Mouse (Mus musculus): ENCODE measurements around the gene Eif2ak4. TPM values are rescaled to one million over a fixed set of nuclear protein-coding genes. Genes with fewer than 3 reads are reported as not detected.

The Eif2ak4 gene
- polyA plus RNA-seq, 1 experiment from 2014 or later, result 11.2 TPM

GRCm38 (mm10) chr2:118445696-118446674 is 57.6 kb downstream of the Eif2ak4 start:
- H3K27me3 ChIP-seq, result no peaks in the 10 kb centered on the region
- H3K4me3 ChIP-seq, result no peak overlapping the region
- H3K9me3 ChIP-seq, result no peaks in the 10 kb centered on the region
- H3K4me2 ChIP-seq, result no peak overlapping the region
- 52% methylated on average over 13 of the region's 13 CpGs for WGBS
- H3K27ac ChIP-seq, result no peak overlapping the region
- ATAC-seq (ENCODE audit: insufficient number of reproducible peaks, insufficient read depth, low FRiP score, low TSS enrichment, low read depth), result no peak
- H3K9ac ChIP-seq, result no peak overlapping the region
- H3K36me3 ChIP-seq, result peaks cover 38% of the 10 kb centered on the region
- peaks cover 9% of the 10 kb centered on the region; the same call in 1 of the 2 replicates for H3K4me1 ChIP-seq

DNA sequence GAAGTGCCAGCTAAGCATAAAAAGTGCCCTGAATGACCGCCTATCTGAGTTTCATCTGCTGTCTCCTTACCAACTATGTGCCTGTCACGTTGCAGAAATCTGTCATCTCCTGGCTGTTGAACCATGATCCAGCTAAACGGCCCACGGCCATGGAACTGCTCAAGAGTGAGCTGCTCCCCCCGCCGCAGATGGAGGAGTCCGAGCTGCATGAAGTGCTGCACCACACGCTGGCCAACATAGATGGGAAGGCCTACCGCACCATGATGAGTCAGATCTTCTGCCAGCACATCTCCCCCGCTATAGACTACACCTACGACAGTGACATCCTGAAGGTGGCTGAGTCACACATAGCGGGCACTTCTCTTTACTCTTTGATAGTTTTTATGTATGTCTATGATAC is 59.8 kb downstream of the Eif2ak4 start:
- ATAC-seq (ENCODE audit: insufficient number of reproducible peaks, insufficient read depth, low FRiP score, low TSS enrichment, low read depth), result no peak
- no peak overlapping the region for H3K4me2 ChIP-seq
- no peak overlapping the region for H3K27ac ChIP-seq
- H3K4me1 ChIP-seq, result peaks cover 9% of the 10 kb centered on the region; the same call in 1 of the 2 replicates
- no peak overlapping the region for H3K9ac ChIP-seq
- H3K27me3 ChIP-seq, result no peaks in the 10 kb centered on the region
- WGBS, result 79% methylated on average over 12 of the region's 12 CpGs
- H3K4me3 ChIP-seq, result no peak overlapping the region
- peaks cover 42% of the 10 kb centered on the region for H3K36me3 ChIP-seq
- H3K9me3 ChIP-seq, result no peaks in the 10 kb centered on the region

- H3K27me3 ChIP-seq, result no peaks in the 10 kb centered on the region
- H3K4me3 ChIP-seq, result no peak overlapping the region
- peaks cover 40% of the 10 kb centered on the region for H3K36me3 ChIP-seq
- no peak overlapping the region for H3K9ac ChIP-seq
- ATAC-seq (ENCODE audit: insufficient number of reproducible peaks, insufficient read depth, low FRiP score, low TSS enrichment, low read depth), result no peak
- H3K9me3 ChIP-seq, result no peaks in the 10 kb centered on the region
- 93% methylated on average over 6 of the region's 6 CpGs for WGBS
- H3K4me1 ChIP-seq, result peaks cover 1% of the 10 kb centered on the region; the same call in 1 of the 2 replicates
- no peak overlapping the region for H3K4me2 ChIP-seq
- no peak overlapping the region for H3K27ac ChIP-seq
These were observed 62.6 kb downstream of the Eif2ak4 start for GRCm38 (mm10) chr2:118451056-118451455.

GRCm38 (mm10) chr2:118457029-118457428 is 68.6 kb downstream of the Eif2ak4 start:
- Histone ChIP-seq H3K9ac (no peak overlapping the region), H3K4me1 (peaks cover 12% of the 10 kb centered on the region), H3K36me3 (peaks cover 40% of the 10 kb centered on the region), H3K9me3 (no peaks in the 10 kb centered on the region), H3K4me3 (no peak overlapping the region), H3K27me3 (no peaks in the 10 kb centered on the region), H3K27ac (no peak overlapping the region), H3K4me2 (no peak overlapping the region)
- no peak for ATAC-seq (ENCODE audit: insufficient number of reproducible peaks, insufficient read depth, low FRiP score, low TSS enrichment, low read depth)
- 82% methylated on average over 3 of the region's 3 CpGs for WGBS

DNA sequence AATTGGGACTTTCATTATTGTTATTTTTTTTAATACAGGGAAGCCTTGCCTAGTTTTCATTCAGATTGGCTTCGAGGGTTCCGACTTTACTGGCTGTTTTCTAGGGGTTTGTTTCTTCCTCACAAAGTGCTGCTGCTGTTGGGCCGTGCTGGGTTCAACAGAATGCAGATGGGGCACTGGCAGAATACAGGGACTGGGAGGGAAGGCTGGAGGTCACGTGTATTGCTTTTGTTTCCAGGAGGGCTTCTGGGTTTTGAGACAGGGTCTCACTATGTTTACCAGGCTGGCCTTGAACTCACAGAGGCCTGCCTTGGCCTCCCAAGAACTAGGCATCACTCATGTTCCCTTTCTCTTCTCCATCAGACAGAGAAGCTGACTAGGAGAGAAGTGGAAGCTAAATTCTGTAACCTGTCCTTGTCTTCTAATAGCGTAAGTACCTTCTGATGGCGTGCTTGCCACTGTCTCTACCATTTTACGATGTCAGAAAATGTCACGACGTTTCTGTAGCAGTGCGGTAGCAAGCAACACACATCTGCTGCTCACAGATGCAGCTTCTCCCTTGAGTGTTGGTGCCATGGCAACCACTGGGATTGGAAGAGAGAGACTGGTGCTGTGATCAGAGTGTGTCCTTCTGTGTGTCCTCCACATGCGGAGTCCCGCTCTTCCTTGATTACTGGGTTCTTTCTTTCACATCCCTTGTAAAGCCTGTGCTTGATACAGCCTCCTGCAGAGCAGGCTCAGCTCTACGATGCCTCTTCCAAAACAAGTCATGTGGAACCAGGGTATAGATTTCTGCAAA is 69.2 kb downstream of the Eif2ak4 start:
- no peak overlapping the region for H3K9ac ChIP-seq
- no peak overlapping the region for H3K4me3 ChIP-seq
- no peak for ATAC-seq (ENCODE audit: insufficient number of reproducible peaks, insufficient read depth, low FRiP score, low TSS enrichment, low read depth)
- H3K27me3 ChIP-seq, result no peaks in the 10 kb centered on the region
- H3K4me2 ChIP-seq, result no peak overlapping the region
- H3K4me1 ChIP-seq, result peaks cover 17% of the 10 kb centered on the region
- no peaks in the 10 kb centered on the region for H3K9me3 ChIP-seq
- no peak overlapping the region for H3K27ac ChIP-seq
- 80% methylated on average over 13 of the region's 13 CpGs for WGBS
- peaks cover 43% of the 10 kb centered on the region for H3K36me3 ChIP-seq

DNA sequence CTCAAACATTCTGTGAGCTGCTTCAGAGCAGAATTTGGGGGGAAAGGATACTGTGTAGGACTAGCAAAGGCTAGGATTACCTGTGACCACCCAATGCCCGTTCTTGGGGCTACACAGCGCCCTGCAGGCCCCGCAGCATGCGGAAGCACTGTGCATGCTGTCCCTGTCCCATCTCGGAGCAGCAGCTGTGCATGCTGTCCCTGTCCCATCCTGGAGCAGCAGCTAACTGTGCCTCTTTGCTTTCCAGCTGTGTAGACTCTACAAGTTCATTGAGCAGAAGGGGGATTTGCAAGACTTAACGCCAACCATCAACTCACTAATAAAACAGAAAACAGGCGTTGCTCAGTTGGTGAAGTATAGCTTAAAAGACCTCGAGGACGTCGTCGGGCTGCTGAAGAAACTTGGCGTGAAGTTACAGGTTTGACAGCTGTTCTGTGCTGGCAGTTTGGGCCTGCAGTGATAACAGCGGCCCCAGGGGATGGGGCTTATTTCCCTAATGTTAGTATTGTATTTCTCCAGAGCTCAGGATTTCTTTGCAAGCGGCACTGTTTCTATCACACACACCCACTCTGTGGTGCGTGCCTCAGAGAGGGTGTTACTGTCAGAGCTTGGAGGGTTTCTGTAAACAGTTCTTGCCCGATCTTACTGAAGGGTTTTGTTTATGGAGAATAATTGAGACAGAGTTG is 73.2 kb downstream of the Eif2ak4 start:
- Histone ChIP-seq H3K27ac (no peak overlapping the region), H3K9me3 (no peaks in the 10 kb centered on the region), H3K9ac (no peak overlapping the region), H3K4me2 (no peak overlapping the region), H3K4me1 (peaks cover 33% of the 10 kb centered on the region), H3K4me3 (no peak overlapping the region), H3K27me3 (no peaks in the 10 kb centered on the region), H3K36me3 (peaks cover 54% of the 10 kb centered on the region)
- 51% methylated on average over 16 of the region's 16 CpGs for WGBS
- ATAC-seq (ENCODE audit: insufficient number of reproducible peaks, insufficient read depth, low FRiP score, low TSS enrichment, low read depth), result no peak

DNA sequence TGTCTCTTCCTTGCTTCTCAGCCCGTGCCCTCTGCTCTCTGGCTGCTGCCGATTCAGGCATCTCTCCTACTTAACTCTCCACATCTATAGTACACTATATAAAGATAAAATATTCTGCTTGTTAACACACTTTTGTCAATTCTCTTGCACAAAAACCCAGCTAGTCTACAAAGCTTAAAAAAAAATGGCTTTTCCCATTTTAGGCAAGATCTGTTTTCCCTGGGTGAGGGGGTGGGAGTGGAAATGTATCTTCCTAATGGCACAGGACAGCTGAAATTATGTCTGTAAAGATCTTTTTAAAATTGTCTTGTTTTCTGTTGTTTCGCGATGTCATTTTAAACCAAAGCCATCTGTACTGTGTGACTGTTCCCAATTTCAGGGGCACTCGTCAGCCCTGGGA is 75.1 kb downstream of the Eif2ak4 start:
- H3K27ac ChIP-seq, result no peak overlapping the region
- no peak overlapping the region for H3K4me2 ChIP-seq
- H3K9me3 ChIP-seq, result no peaks in the 10 kb centered on the region
- no peaks in the 10 kb centered on the region for H3K27me3 ChIP-seq
- H3K4me3 ChIP-seq, result no peak overlapping the region
- H3K4me1 ChIP-seq, result peaks cover 33% of the 10 kb centered on the region
- 49% methylated on average over 5 of the region's 5 CpGs for WGBS
- no peak for ATAC-seq (ENCODE audit: insufficient number of reproducible peaks, insufficient read depth, low FRiP score, low TSS enrichment, low read depth)
- peaks cover 61% of the 10 kb centered on the region for H3K36me3 ChIP-seq
- no peak overlapping the region for H3K9ac ChIP-seq

DNA sequence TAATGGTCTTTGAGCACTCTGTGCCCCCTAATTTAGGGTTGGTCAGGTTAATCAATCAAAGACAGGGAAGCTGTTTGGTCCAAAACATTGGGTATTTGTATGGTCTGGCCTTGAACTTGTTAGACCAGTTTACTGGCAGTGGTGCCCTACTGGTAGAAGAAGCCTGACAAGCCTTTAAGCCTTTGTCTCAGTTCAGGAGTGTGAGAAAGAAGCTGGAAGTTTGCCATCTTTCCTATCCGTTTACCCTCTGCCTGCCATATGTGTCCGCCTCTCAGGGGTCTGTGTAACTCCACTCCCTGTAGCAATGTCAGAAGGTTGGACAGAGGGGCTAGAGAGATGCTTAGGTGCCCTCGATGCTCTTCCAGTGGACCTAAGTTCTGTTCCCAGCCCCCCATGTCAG is 76.0 kb downstream of the Eif2ak4 start:
- no peak overlapping the region for H3K4me3 ChIP-seq
- H3K4me2 ChIP-seq, result no peak overlapping the region
- peaks cover 33% of the 10 kb centered on the region for H3K4me1 ChIP-seq
- peaks cover 62% of the 10 kb centered on the region for H3K36me3 ChIP-seq
- no peak overlapping the region for H3K27ac ChIP-seq
- H3K9ac ChIP-seq, result no peak overlapping the region
- no peaks in the 10 kb centered on the region for H3K9me3 ChIP-seq
- ATAC-seq (ENCODE audit: insufficient number of reproducible peaks, insufficient read depth, low FRiP score, low TSS enrichment, low read depth), result no peak
- H3K27me3 ChIP-seq, result no peaks in the 10 kb centered on the region
- WGBS, result 69% methylated on average over 3 of the region's 3 CpGs

GRCm38 (mm10) chr2:118465894-118466293 is 77.5 kb downstream of the Eif2ak4 start:
- Histone ChIP-seq H3K27ac (no peak overlapping the region), H3K9ac (no peak overlapping the region), H3K36me3 (peaks cover 63% of the 10 kb centered on the region), H3K4me2 (no peak overlapping the region), H3K27me3 (no peaks in the 10 kb centered on the region), H3K4me3 (no peak overlapping the region), H3K4me1 (peaks cover 33% of the 10 kb centered on the region), H3K9me3 (no peaks in the 10 kb centered on the region)
- no peak for ATAC-seq (ENCODE audit: insufficient number of reproducible peaks, insufficient read depth, low FRiP score, low TSS enrichment, low read depth)
- 73% methylated on average over 2 of the region's 2 CpGs for WGBS

GRCm38 (mm10) chr2:118466601-118467000 is 78.2 kb downstream of the Eif2ak4 start:
- Histone ChIP-seq H3K27ac (no peak overlapping the region), H3K27me3 (no peaks in the 10 kb centered on the region), H3K4me1 (peaks cover 26% of the 10 kb centered on the region), H3K4me2 (no peak overlapping the region), H3K9me3 (no peaks in the 10 kb centered on the region), H3K4me3 (no peak overlapping the region), H3K36me3 (peaks cover 70% of the 10 kb centered on the region), H3K9ac (no peak overlapping the region)
- 50% methylated on average over 1 of the region's 1 CpGs for WGBS
- ATAC-seq (ENCODE audit: insufficient number of reproducible peaks, insufficient read depth, low FRiP score, low TSS enrichment, low read depth), result no peak

- no peak overlapping the region for H3K4me3 ChIP-seq
- H3K36me3 ChIP-seq, result peaks cover 74% of the 10 kb centered on the region
- no peak overlapping the region for H3K4me2 ChIP-seq
- no peak for ATAC-seq (ENCODE audit: insufficient number of reproducible peaks, insufficient read depth, low FRiP score, low TSS enrichment, low read depth)
- H3K4me1 ChIP-seq, result peaks cover 9% of the 10 kb centered on the region
- H3K9me3 ChIP-seq, result no peaks in the 10 kb centered on the region
- H3K27ac ChIP-seq, result no peak overlapping the region
- no peak overlapping the region for H3K9ac ChIP-seq
- no peaks in the 10 kb centered on the region for H3K27me3 ChIP-seq
These were observed 79.9 kb downstream of the Eif2ak4 start for GRCm38 (mm10) chr2:118468354-118468753.

Data from embryonic facial prominence, embryonic 13.5 days (tissue).